Mouse (Mus musculus): ENCODE measurements around the gene Vps51.

- TF ChIP-seq CTCF (IDR thresholded peaks at IDR 0.05; ENCODE audit: extremely low read depth, insufficient read depth, low read length) (no peak), POLR2A (IDR thresholded peaks at IDR 0.05; ENCODE audit: extremely low read depth, insufficient read depth, low read length) (no peak)
These were observed 40.4 kb upstream of the Vps51 start for GRCm38 (mm10) chr19:6117346-6117985.
